Mouse (Mus musculus) lung, postnatal 14 days (tissue): ENCODE data around the gene Serpinb6a.
"Not testable (repeated sequence)": the region's sequence is repeated elsewhere in the genome, so short reads cannot be mapped to it uniquely, and the experiment has no call there.

Experiments used
- DNase-seq: peaks from one replicate; pipeline ENCODE4 v3.0.0; 2021

Gene Serpinb6a

GRCm38 (mm10) chr13:33966574-33966973 is 36.0 kb downstream of the Serpinb6a start:
- DNase-seq = no peak

GRCm38 (mm10) chr13:33966025-33966412 is 36.6 kb downstream of the Serpinb6a start:
- no peak for DNase-seq

- DNase-seq = peak; percentile 26
Measured at GRCm38 (mm10) chr13:33965056-33966024, 37.3 kb downstream of the Serpinb6a start.

- peak; percentile 60 for DNase-seq
Measured at GRCm38 (mm10) chr13:33964206-33965046, 38.2 kb downstream of the Serpinb6a start, which contains the start of gene Nqo2. Nqo2 (plus strand) TSS chr13:33964687.

GRCm38 (mm10) chr13:33959771-33960170 is 42.8 kb downstream of the Serpinb6a start:
- no peak for DNase-seq

GRCm38 (mm10) chr13:33956571-33957421 is 45.8 kb downstream of the Serpinb6a start:
- DNase-seq = peak; percentile 42

GRCm38 (mm10) chr13:33952947-33953346 is 49.6 kb downstream of the Serpinb6a start:
- no peak for DNase-seq

GRCm38 (mm10) chr13:33952075-33952449 is 50.5 kb downstream of the Serpinb6a start:
- DNase-seq = no peak

GRCm38 (mm10) chr13:33951308-33952074 is 51.1 kb downstream of the Serpinb6a start:
- no peak for DNase-seq

- DNase-seq = peak; percentile 56
Measured at GRCm38 (mm10) chr13:33942212-33942779, 60.3 kb downstream of the Serpinb6a start.

- DNase-seq = no peak
Measured at GRCm38 (mm10) chr13:33941288-33941808, 61.2 kb downstream of the Serpinb6a start.

- DNase-seq = not testable (repeated sequence)
Measured at GRCm38 (mm10) chr13:33937587-33937986, 65.0 kb downstream of the Serpinb6a start.

- DNase-seq = no peak
Measured at GRCm38 (mm10) chr13:33937151-33937550, 65.4 kb downstream of the Serpinb6a start.

GRCm38 (mm10) chr13:33935465-33936181 is 67.0 kb downstream of the Serpinb6a start:
- DNase-seq = peak; percentile 75

GRCm38 (mm10) chr13:33934743-33935142 is 67.9 kb downstream of the Serpinb6a start:
- DNase-seq = no peak

GRCm38 (mm10) chr13:33930912-33931311 is 71.7 kb downstream of the Serpinb6a start:
- peak; percentile 5 for DNase-seq

GRCm38 (mm10) chr13:33930281-33930680 is 72.3 kb downstream of the Serpinb6a start:
- no peak for DNase-seq

GRCm38 (mm10) chr13:33921699-33922098 is 80.9 kb downstream of the Serpinb6a start:
- no peak for DNase-seq

GRCm38 (mm10) chr13:33921041-33921440 is 81.6 kb downstream of the Serpinb6a start:
- no peak for DNase-seq

GRCm38 (mm10) chr13:33906821-33907220 is 95.8 kb downstream of the Serpinb6a start:
- no peak for DNase-seq
